Mouse (Mus musculus) inflammation-experienced regulatory T-cells (primary cell): ENCODE measurements around the gene Mcidas. TPM values are rescaled to one million over a fixed set of nuclear protein-coding genes. Genes with fewer than 3 reads are reported as not detected.

Experiments used
- polyA plus RNA-seq, 2 experiments: library from polyadenylated mRNA; unstranded; fragments of 100-300 nt; shearing (Covaris generic); gene quantifications; one replicate each; pipeline ENCODE4 v1.2.1; 2017

Gene Mcidas
- polyA plus RNA-seq = 1 to 10 TPM in 1 of 2 experiments, not detected in 1; 1.3 TPM

DNA sequence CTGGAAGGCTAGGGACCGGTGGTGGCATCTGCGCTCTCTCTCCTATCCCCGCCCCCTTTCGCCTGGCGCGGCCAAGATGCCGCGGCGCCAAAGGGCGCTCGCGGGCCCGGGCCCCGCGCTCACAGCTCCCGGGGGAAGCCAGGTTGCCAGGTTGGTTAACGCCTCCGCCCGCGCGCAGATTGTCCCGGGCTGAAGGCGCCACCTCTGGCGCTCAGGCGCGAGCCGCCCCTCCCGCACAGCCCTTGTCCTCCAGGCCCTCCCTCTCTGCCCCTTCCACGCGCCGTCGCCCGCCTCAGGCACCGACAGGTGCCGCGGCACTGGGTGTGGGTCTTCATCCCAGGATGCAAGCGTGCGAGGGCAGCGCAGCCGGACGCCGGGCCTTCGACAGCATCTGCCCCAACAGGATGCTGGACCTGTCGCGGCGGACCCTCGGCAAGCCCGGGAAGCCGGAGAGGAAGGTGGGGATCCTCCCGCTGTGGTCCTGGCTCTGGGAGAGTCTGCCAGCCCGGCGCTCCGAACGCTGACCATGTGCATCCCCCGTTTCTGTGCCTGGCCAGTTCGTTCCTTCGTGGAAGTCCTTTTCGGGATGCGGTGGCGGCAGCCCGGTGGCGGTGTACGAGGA lies at the start of gene Mcidas:
Gene Mcidas, plus strand, starts transcription at position 315 of the 622 bp plus-strand sequence.

DNA sequence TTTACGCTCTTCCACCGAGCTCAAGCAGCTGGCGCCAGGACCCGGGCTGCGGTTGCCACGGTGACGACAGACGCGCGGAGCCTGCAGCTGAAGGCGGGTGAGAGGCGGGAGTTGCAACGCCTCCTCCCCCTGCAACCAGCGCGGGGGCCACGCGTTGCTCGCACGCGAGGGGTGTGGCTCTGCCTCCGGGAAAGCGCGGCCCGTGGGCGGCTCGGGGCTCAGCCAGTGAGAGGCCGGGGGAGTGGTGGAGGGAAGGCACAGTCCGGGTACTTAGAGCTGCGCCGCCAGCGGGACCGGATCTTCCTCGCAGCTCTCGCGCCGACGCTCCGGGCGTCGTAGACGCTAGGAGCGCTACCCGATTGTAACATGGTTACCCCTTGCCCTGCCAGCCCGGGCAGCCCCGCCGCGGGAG lies 6.1 kb upstream of the Mcidas start, which contains the start of gene Ccno:
Gene Ccno, plus strand, starts transcription at position 271 of the 412 bp plus-strand sequence.

DNA sequence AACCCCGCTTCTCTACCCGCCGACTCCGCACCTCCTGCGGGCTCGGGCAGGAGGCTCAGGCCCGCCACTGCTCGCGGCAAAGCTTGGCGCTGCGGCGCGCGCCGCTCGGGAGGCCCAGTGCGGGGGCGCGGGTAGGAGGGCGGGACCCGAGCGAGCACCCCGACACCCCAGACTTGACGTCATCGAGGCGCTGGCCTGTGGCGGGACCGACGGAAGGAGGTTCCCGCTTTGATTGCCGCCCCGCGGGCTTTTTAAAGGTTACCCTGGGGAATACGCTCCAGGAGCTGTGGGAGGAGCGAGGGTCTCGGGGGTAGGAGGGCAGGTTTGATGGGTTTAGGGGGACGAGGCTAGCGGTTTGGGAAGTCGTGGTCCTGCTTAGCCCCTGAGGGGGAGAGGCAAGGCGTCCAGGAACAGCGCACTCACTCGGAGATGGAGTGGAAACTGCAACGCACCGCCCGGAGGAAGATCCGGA lies 41.3 kb downstream of the Mcidas start, which contains the start of gene Cdc20b:
Gene Cdc20b, plus strand, starts transcription at position 162 of the 472 bp plus-strand sequence.

DNA sequence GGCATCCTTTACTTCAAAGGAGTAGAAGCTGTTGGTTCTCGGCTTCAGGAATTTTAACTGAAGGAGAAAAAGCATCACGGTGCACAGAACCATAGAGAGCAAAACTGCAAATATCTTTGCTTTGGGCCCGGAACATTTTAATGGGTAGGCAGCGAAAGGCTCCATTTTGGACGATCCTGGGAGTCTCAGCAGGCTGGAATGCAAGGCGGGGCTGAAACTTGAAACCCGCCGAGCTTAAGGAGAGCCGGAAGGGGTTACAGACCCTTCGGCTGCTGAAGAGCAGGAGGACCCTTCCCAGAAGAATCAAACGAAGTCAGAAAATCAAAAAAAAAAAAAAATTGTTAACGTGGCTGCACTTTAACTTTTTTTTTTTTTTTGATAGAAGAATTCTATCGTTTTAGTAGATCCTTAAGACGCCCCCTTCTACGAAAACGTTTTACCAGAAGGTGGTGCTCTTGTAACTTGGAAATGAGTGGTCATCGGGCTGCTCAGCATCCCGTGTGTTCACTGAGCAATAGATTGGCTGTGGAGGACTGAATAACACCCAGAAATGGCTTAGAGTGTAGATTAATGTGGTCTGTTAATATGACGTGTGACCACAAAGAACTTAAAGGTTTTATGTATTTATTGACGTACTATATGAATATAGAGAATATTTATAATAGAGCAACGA lies 52.7 kb downstream of the Mcidas start, which contains the start of gene Gpx8:
Gene Gpx8, minus strand, starts transcription at position 200 of the 673 bp plus-strand sequence.

Other genes starting within 250 kb of the Mcidas start
- 1 to 10 TPM; 2.4 to 4.9 TPM for gene Plpp1, start 193.1 kb upstream of the Mcidas start, polyA plus RNA-seq
- gene Mtrex, start 66.4 kb upstream of the Mcidas start, polyA plus RNA-seq = 10 to 100 TPM; 74.0 to 78.6 TPM
- 10 to 100 TPM; 32.2 to 34.8 TPM for gene Dhx29, start 66.4 kb upstream of the Mcidas start, polyA plus RNA-seq
- under 1 TPM; 0.11 to 0.44 TPM for gene Ccno, start 6.0 kb upstream of the Mcidas start, polyA plus RNA-seq
- gene Cdc20b, start 41.3 kb downstream of the Mcidas start, polyA plus RNA-seq = not detected
- gene Gpx8, start 52.6 kb downstream of the Mcidas start, polyA plus RNA-seq = under 1 TPM in 1 of 2 experiments, not detected in 1; 0.27 TPM
- gene Gzma, start 107.1 kb downstream of the Mcidas start, polyA plus RNA-seq = 1 to 10 TPM in 1 of 2 experiments, under 1 TPM in 1; 0.24 to 1.2 TPM
- under 1 TPM; 0.17 to 0.54 TPM for gene Esm1, start 215.8 kb downstream of the Mcidas start, polyA plus RNA-seq
- gene Gzmk, start 232.1 kb downstream of the Mcidas start, polyA plus RNA-seq = 1 to 10 TPM; 1.5 to 3.3 TPM